In genomic region chr9:122629171-122629904, GRCm38 (mm10) we compare ENCODE assay signal across 13 mouse cellular contexts.
DNase-seq lines count a peak whose midpoint lies in the region; ATAC-seq lines count a peak whose summit lies in the region.
"Had no signal": no experiment of that assay in that cellular context is flagged by ENCODE, and none has a peak within 500 bp of the region (broad histone marks: within the 10 kb centered on the region; RNA-seq: fewer than 3 reads in every experiment).

No protein-coding gene starts in this region.

- H3K27ac ChIP-seq in forebrain, embryonic 14.5 days (ENCODE audit: low read depth, low read length) = no peak overlapping the region
- no peak overlapping the region for H3K27ac ChIP-seq in forebrain, embryonic 10.5 days
- H3K27ac ChIP-seq: limb, embryonic 15.5 days; stomach, embryonic 15.5 days had no signal

- 0 out of 2 replicates have a peak, but pooled peaks cover 18% of the 10 kb centered on the region for H3K27me3 ChIP-seq in forebrain, embryonic 14.5 days (replicated peaks; ENCODE audit: control insufficient read depth, insufficient read depth, low read length)
- peaks cover 56% of the 10 kb centered on the region for H3K27me3 ChIP-seq in forebrain, embryonic 10.5 days (ENCODE audit: poor library complexity, severe bottlenecking)
- H3K27me3 ChIP-seq: stomach, embryonic 15.5 days had no signal

- peak; percentile 50 for DNase-seq in forebrain, embryonic 14.5 days (ENCODE audit: low spot score)
- no peak for DNase-seq in forebrain, embryonic 10.5 days (ENCODE audit: extremely low spot score, low spot score)
- peak; percentile 5 for DNase-seq in urinary bladder, postnatal 14 days (ENCODE audit: low spot score)
- no peak for DNase-seq in urinary bladder, adult 18-20 months (ENCODE audit: low spot score in 2 of 2)
- peak; percentile 17 for DNase-seq in mesoderm, embryonic 11.5 days (ENCODE audit: low read depth, low spot score)
- DNase-seq in yolk sac, embryonic 10.5 days (ENCODE audit: low spot score) = peak; percentile 22
- DNase-seq in cerebellum, postnatal 14 days = no peak
- DNase-seq in heart, postnatal 10 days = no peak
- DNase-seq: heart, adult 18-20 months; kidney, adult 11 months; lung, postnatal 14 days had no signal

- H3K4me2 ChIP-seq in forebrain, embryonic 14.5 days (ENCODE audit: low read length) = no peak overlapping the region
- H3K4me2 ChIP-seq: limb, embryonic 15.5 days; stomach, embryonic 15.5 days had no signal

- H3K4me3 ChIP-seq in forebrain, embryonic 14.5 days (ENCODE audit: low read depth, low read length) = no peak overlapping the region
- H3K4me3 ChIP-seq in forebrain, embryonic 10.5 days = no peak overlapping the region
- H3K4me3 ChIP-seq: limb, embryonic 15.5 days; stomach, embryonic 15.5 days had no signal

- WGBS in forebrain, embryonic 14.5 days = 29% methylated on average over 18 of the region's 18 CpGs
- WGBS in forebrain, embryonic 10.5 days = 37% methylated on average over 18 of the region's 18 CpGs

- no peak for ATAC-seq in forebrain, embryonic 14.5 days

- H3K9me3 ChIP-seq in forebrain, embryonic 14.5 days (replicated peaks; ENCODE audit: control insufficient read depth, low read length) = no peaks in the 10 kb centered on the region
- H3K9me3 ChIP-seq in forebrain, embryonic 10.5 days = no peaks in the 10 kb centered on the region
- H3K9me3 ChIP-seq: limb, embryonic 15.5 days; stomach, embryonic 15.5 days had no signal

- no peaks in the 10 kb centered on the region for H3K36me3 ChIP-seq in forebrain, embryonic 14.5 days (ENCODE audit: control insufficient read depth, insufficient read depth, low read length)
- H3K36me3 ChIP-seq in forebrain, embryonic 10.5 days (replicated peaks) = no peaks in the 10 kb centered on the region
- H3K36me3 ChIP-seq: limb, embryonic 15.5 days; stomach, embryonic 15.5 days had no signal

- intact Hi-C loops in heart, postnatal 10 days (cut with DNase I) = no loop called here

- H3K4me1 ChIP-seq in forebrain, embryonic 14.5 days (ENCODE audit: control insufficient read depth, insufficient read depth, low read length) = peaks cover 3% of the 10 kb centered on the region; the same call in 1 of the 2 replicates
- H3K4me1 ChIP-seq in forebrain, embryonic 10.5 days = peaks cover 9% of the 10 kb centered on the region

- no peak overlapping the region for H3K9ac ChIP-seq in forebrain, embryonic 14.5 days (ENCODE audit: low read length)
- H3K9ac ChIP-seq: limb, embryonic 15.5 days; stomach, embryonic 15.5 days had no signal

Comparison
In these comparisons a context has a peak if more than half of its experiments do, and no peak if none do; other contexts are left out.
1. DNase-seq: peak in forebrain, embryonic 14.5 days (single experiment), urinary bladder, postnatal 14 days (single experiment), mesoderm, embryonic 11.5 days (single experiment) and yolk sac, embryonic 10.5 days (single experiment); none in forebrain, embryonic 10.5 days (single experiment), urinary bladder, adult 18-20 months (0 of 2), cerebellum, postnatal 14 days (0 of 2) and heart, postnatal 10 days (0 of 2).